Mouse (Mus musculus): Measurements from ENCODE around the gene Psmc3. TPM values are rescaled to one million over a fixed set of nuclear protein-coding genes. Genes with fewer than 3 reads are reported as not detected.
A peak's percentile ranks its signal among the peaks of the same experiment; 100 is the strongest.
"Not testable (repeated sequence)": the region's sequence is repeated elsewhere in the genome, so short reads cannot be mapped to it uniquely, and the experiment has no call there.

Gene Psmc3
- polyA plus RNA-seq, 1 experiment: 124 TPM

- Histone ChIP-seq H3K4me3 (ENCODE audit: insufficient read depth, low read length) (no peak overlapping the region), H3K27ac (ENCODE audit: insufficient read depth, low read depth, low read length) (no peak overlapping the region), H3K4me1 (ENCODE audit: control insufficient read depth, insufficient read depth, low read length) (peaks cover 47% of the 10 kb centered on the region)
- TF ChIP-seq POLR2A (IDR thresholded peaks at IDR 0.05; ENCODE audit: borderline replicate concordance, low read depth, low read length) (no peak), CTCF (IDR thresholded peaks at IDR 0.05; ENCODE audit: low read depth, low read length) (no peak)
Measured at GRCm38 (mm10) chr2:91109241-91109640, 55.4 kb downstream of the Psmc3 start.

GRCm38 (mm10) chr2:91109807-91110385 is 56.1 kb downstream of the Psmc3 start:
- H3K27ac ChIP-seq (ENCODE audit: insufficient read depth, low read depth, low read length): no peak overlapping the region; the same call in 1 of the 2 replicates
- peaks cover 47% of the 10 kb centered on the region for H3K4me1 ChIP-seq (ENCODE audit: control insufficient read depth, insufficient read depth, low read length)
- TF ChIP-seq CTCF (IDR thresholded peaks at IDR 0.05; ENCODE audit: low read depth, low read length) (no peak), POLR2A (IDR thresholded peaks at IDR 0.05; ENCODE audit: borderline replicate concordance, low read depth, low read length) (no peak)
- no peak overlapping the region for H3K4me3 ChIP-seq (ENCODE audit: insufficient read depth, low read length)

GRCm38 (mm10) chr2:91110429-91110828 is 56.6 kb downstream of the Psmc3 start:
- TF ChIP-seq CTCF (IDR thresholded peaks at IDR 0.05; ENCODE audit: low read depth, low read length) (no peak), POLR2A (IDR thresholded peaks at IDR 0.05; ENCODE audit: borderline replicate concordance, low read depth, low read length) (no peak)
- Histone ChIP-seq H3K4me1 (ENCODE audit: control insufficient read depth, insufficient read depth, low read length) (peaks cover 47% of the 10 kb centered on the region), H3K27ac (ENCODE audit: insufficient read depth, low read depth, low read length) (no peak overlapping the region), H3K4me3 (ENCODE audit: insufficient read depth, low read length) (no peak overlapping the region)

GRCm38 (mm10) chr2:91111832-91112231 is 58.0 kb downstream of the Psmc3 start:
- peak overlapping the region; percentile 87 for H3K27ac ChIP-seq (ENCODE audit: insufficient read depth, low read depth, low read length)
- H3K4me3 ChIP-seq (ENCODE audit: insufficient read depth, low read length): not testable (repeated sequence)
- H3K4me1 ChIP-seq (ENCODE audit: control insufficient read depth, insufficient read depth, low read length): peaks cover 42% of the 10 kb centered on the region

- TF ChIP-seq CTCF (IDR thresholded peaks at IDR 0.05; ENCODE audit: low read depth, low read length): no peak
- TF ChIP-seq POLR2A (IDR thresholded peaks at IDR 0.05; ENCODE audit: borderline replicate concordance, low read depth, low read length): no peak
- peak overlapping the region; percentile 87 for H3K27ac ChIP-seq (ENCODE audit: insufficient read depth, low read depth, low read length)
- H3K4me1 ChIP-seq (ENCODE audit: control insufficient read depth, insufficient read depth, low read length): peaks cover 41% of the 10 kb centered on the region
- H3K4me3 ChIP-seq (ENCODE audit: insufficient read depth, low read length): no peak overlapping the region
Measured at GRCm38 (mm10) chr2:91112491-91112890, 58.7 kb downstream of the Psmc3 start.

GRCm38 (mm10) chr2:91113334-91113733 is 59.5 kb downstream of the Psmc3 start:
- Histone ChIP-seq H3K4me3 (ENCODE audit: insufficient read depth, low read length) (no peak overlapping the region), H3K27ac (ENCODE audit: insufficient read depth, low read depth, low read length) (peak overlapping the region; percentile 87)
- TF ChIP-seq POLR2A (IDR thresholded peaks at IDR 0.05; ENCODE audit: borderline replicate concordance, low read depth, low read length) (no peak), CTCF (IDR thresholded peaks at IDR 0.05; ENCODE audit: low read depth, low read length) (no peak)

GRCm38 (mm10) chr2:91113852-91114251 is 60.0 kb downstream of the Psmc3 start:
- peaks cover 34% of the 10 kb centered on the region for H3K4me1 ChIP-seq (ENCODE audit: control insufficient read depth, insufficient read depth, low read length)
- H3K27ac ChIP-seq (ENCODE audit: insufficient read depth, low read depth, low read length): peak overlapping the region; percentile 87
- TF ChIP-seq CTCF (IDR thresholded peaks at IDR 0.05; ENCODE audit: low read depth, low read length): no peak
- TF ChIP-seq POLR2A (IDR thresholded peaks at IDR 0.05; ENCODE audit: borderline replicate concordance, low read depth, low read length): no peak
- no peak overlapping the region for H3K4me3 ChIP-seq (ENCODE audit: insufficient read depth, low read length)

More at GRCm38 (mm10) chr2:91113334-91113733, 59.5 kb downstream of the Psmc3 start:
- H3K4me1 ChIP-seq (ENCODE audit: control insufficient read depth, insufficient read depth, low read length): peaks cover 35% of the 10 kb centered on the region

- peaks cover 27% of the 10 kb centered on the region for H3K4me1 ChIP-seq (ENCODE audit: control insufficient read depth, insufficient read depth, low read length)
- no peak for TF ChIP-seq POLR2A (IDR thresholded peaks at IDR 0.05; ENCODE audit: borderline replicate concordance, low read depth, low read length)
- TF ChIP-seq CTCF (IDR thresholded peaks at IDR 0.05; ENCODE audit: low read depth, low read length): no peak
- H3K4me3 ChIP-seq (ENCODE audit: insufficient read depth, low read length): no peak overlapping the region
- no peak overlapping the region for H3K27ac ChIP-seq (ENCODE audit: insufficient read depth, low read depth, low read length)
Measured at GRCm38 (mm10) chr2:91114781-91115577, 61.2 kb downstream of the Psmc3 start.

GRCm38 (mm10) chr2:91115578-91115970 is 61.8 kb downstream of the Psmc3 start:
- peaks cover 26% of the 10 kb centered on the region for H3K4me1 ChIP-seq (ENCODE audit: control insufficient read depth, insufficient read depth, low read length)
- TF ChIP-seq POLR2A (IDR thresholded peaks at IDR 0.05; ENCODE audit: borderline replicate concordance, low read depth, low read length) (no peak), CTCF (IDR thresholded peaks at IDR 0.05; ENCODE audit: low read depth, low read length) (no peak)
- no peak overlapping the region for H3K27ac ChIP-seq (ENCODE audit: insufficient read depth, low read depth, low read length)
- no peak overlapping the region for H3K4me3 ChIP-seq (ENCODE audit: insufficient read depth, low read length)

Other genes starting within 250 kb of the Psmc3 start
- 106 and 108 TPM in 2 replicates for gene Mtch2, start 206.9 kb upstream of the Psmc3 start, polyA plus RNA-seq (2012; ENCODE audit: insufficient read depth, insufficient read length, missing spikeins)
- gene C1qtnf4, start 168.1 kb upstream of the Psmc3 start, polyA plus RNA-seq (2012; ENCODE audit: insufficient read depth, insufficient read length, missing spikeins): not detected in 2 replicates
- 16.7 and 24.8 TPM in 2 replicates for gene Kbtbd4, start 149.3 kb upstream of the Psmc3 start, polyA plus RNA-seq (2012; ENCODE audit: insufficient read depth, insufficient read length, missing spikeins)
- gene Ndufs3, start 149.2 kb upstream of the Psmc3 start, polyA plus RNA-seq (2012; ENCODE audit: insufficient read depth, insufficient read length, missing spikeins): 84.0 and 102 TPM in 2 replicates
- 48.6 and 59.9 TPM in 2 replicates for gene Celf1, start 113.6 kb upstream of the Psmc3 start, polyA plus RNA-seq (2012; ENCODE audit: insufficient read depth, insufficient read length, missing spikeins)
- gene Rapsn, start 18.4 kb upstream of the Psmc3 start, polyA plus RNA-seq (2012; ENCODE audit: insufficient read depth, insufficient read length, missing spikeins): 9.3 and 10.3 TPM in 2 replicates
- 47.0 and 55.1 TPM in 2 replicates for gene Slc39a13, start 16.4 kb downstream of the Psmc3 start, polyA plus RNA-seq (2012; ENCODE audit: insufficient read depth, insufficient read length, missing spikeins)
- 464 and 487 TPM in 2 replicates for gene Spi1, start 28.4 kb downstream of the Psmc3 start, polyA plus RNA-seq (2012; ENCODE audit: insufficient read depth, insufficient read length, missing spikeins)
- gene Mybpc3, start 64.1 kb downstream of the Psmc3 start, polyA plus RNA-seq (2012; ENCODE audit: insufficient read depth, insufficient read length, missing spikeins): 0.19 TPM in 1 of 2 replicates, not detected in the other
- 82.1 and 88.6 TPM in 2 replicates for gene Madd, start 129.8 kb downstream of the Psmc3 start, polyA plus RNA-seq (2012; ENCODE audit: insufficient read depth, insufficient read length, missing spikeins)
- 12.7 and 15.9 TPM in 2 replicates for gene Nr1h3, start 148.8 kb downstream of the Psmc3 start, polyA plus RNA-seq (2012; ENCODE audit: insufficient read depth, insufficient read length, missing spikeins)
- 141 and 149 TPM in 2 replicates for gene Acp2, start 148.9 kb downstream of the Psmc3 start, polyA plus RNA-seq (2012; ENCODE audit: insufficient read depth, insufficient read length, missing spikeins)
- gene Ddb2, start 183.0 kb downstream of the Psmc3 start, polyA plus RNA-seq (2012; ENCODE audit: insufficient read depth, insufficient read length, missing spikeins): 12.6 and 13.1 TPM in 2 replicates
- gene Pacsin3, start 201.9 kb downstream of the Psmc3 start, polyA plus RNA-seq (2012; ENCODE audit: insufficient read depth, insufficient read length, missing spikeins): 0.64 and 1.3 TPM in 2 replicates
- 52.3 TPM in 2 replicates for gene Arfgap2, start 211.0 kb downstream of the Psmc3 start, polyA plus RNA-seq (2012; ENCODE audit: insufficient read depth, insufficient read length, missing spikeins)